Mouse (Mus musculus) liver, embryonic 14.5 days (tissue): ENCODE results near the gene Rec114. TPM values are rescaled to one million over a fixed set of nuclear protein-coding genes. Genes with fewer than 3 reads are reported as not detected.

Experiments
- ATAC-seq: fragments of 200-750 bp; cut with Nextera tagmentation; 2 replicates; pipeline ENCODE4 v1.8.0; 2017; ENCODE audit warnings: moderate number of reproducible peaks, mild to moderate bottlenecking, moderate library complexity; ENCODE audit not compliant: insufficient read depth
- DNase-seq, 3 experiments: peaks; one replicate each; pipeline ENCODE4 v3.0.0-alpha.2; 2012 to 2013; ENCODE audit warnings: low read depth in 3 of 3, low spot score in 3 of 3
- H3K27ac ChIP-seq: fragments of 300-500 bp; sonication (generic); 2 replicates; pipeline ENCODE4 v1.5.1; 2014; ENCODE audit warnings: moderate library complexity, mild to moderate bottlenecking, control low read depth, inconsistent platforms
- H3K27me3 ChIP-seq: fragments of 300-500 bp; sonication (generic); 2 replicates; pipeline ENCODE4 v1.6.1; 2014; ENCODE audit warnings: mild to moderate bottlenecking, low read length, moderate library complexity; ENCODE audit not compliant: control insufficient read depth, insufficient read depth
- H3K36me3 ChIP-seq: fragments of 300-500 bp; sonication (generic); replicated peaks from 2 replicates; pipeline ENCODE4 v1.6.1; 2014; ENCODE audit warnings: low read depth; ENCODE audit not compliant: control insufficient read depth, insufficient read depth
- H3K4me1 ChIP-seq, 2 experiments: fragments of 200-500 bp in 1 of 2; fragments of 300-500 bp in 1 of 2; sonication (generic) in 1 of 2; replicated peaks; 2 replicates each; pipeline ENCODE4 v1.6.1; 2012 to 2014; ENCODE audit warnings: antibody characterized with exemption in 1 of 2, inconsistent platforms in 1 of 2, low read length in 1 of 2; ENCODE audit not compliant: control insufficient read depth in 2 of 2, insufficient read depth in 2 of 2
- H3K4me2 ChIP-seq: fragments of 300-500 bp; sonication (generic); 2 replicates; pipeline ENCODE4 v1.6.1; 2014; ENCODE audit warnings: low read depth, mild to moderate bottlenecking, control low read depth, moderate library complexity
- H3K4me3 ChIP-seq, 2 experiments: fragments of 200-500 bp in 1 of 2; fragments of 300-500 bp in 1 of 2; sonication (generic) in 1 of 2; 2 replicates each; pipeline ENCODE4 v1.5.1; 2012 to 2014; ENCODE audit warnings: low read depth in 2 of 2, low read length in 2 of 2, mild to moderate bottlenecking in 2 of 2, control low read depth in 1 of 2, inconsistent platforms in 1 of 2, moderate library complexity in 1 of 2; ENCODE audit not compliant: insufficient read depth in 1 of 2
- H3K9ac ChIP-seq: fragments of 300-500 bp; sonication (generic); replicated peaks from 2 replicates; pipeline ENCODE4 v1.6.1; 2014; ENCODE audit warnings: mild to moderate bottlenecking, control low read depth, moderate library complexity
- H3K9me3 ChIP-seq: fragments of 300-500 bp; sonication (generic); 2 replicates; pipeline ENCODE4 v1.6.1; 2016; ENCODE audit warnings: low read length, mixed read lengths; ENCODE audit not compliant: control insufficient read depth
- CTCF ChIP-seq: IDR thresholded peaks from 2 replicates; pipeline ENCODE4 v1.5.1; 2016; ENCODE audit warnings: antibody characterized with exemption, low read depth, control low read depth
- EP300 ChIP-seq: IDR thresholded peaks from 2 replicates; pipeline ENCODE4 v1.6.1; 2016; ENCODE audit warnings: antibody characterized with exemption, low read depth
- WGBS: fragments of 180-500 bp; shearing (Covaris S2); extraction: QIAGEN DNeasy Blood & Tissue Kit; methylation state at CpG from one replicate; pipeline ENCODE4 v1.1.7; 2014; ENCODE audit not compliant: insufficient replicate concordance; 5-methylcytosine and 5-hydroxymethylcytosine counted together
- polyA plus RNA-seq, 2 experiments: library from polyadenylated mRNA; depleted of rRNA in 1 of 2; stranded (reverse) in 1 of 2; unstranded in 1 of 2; fragments of >200 nt; fragmentation: Nextera tagmentation in 1 of 2; extraction: Ambion mirVana in 1 of 2; gene quantifications; 2 replicates each; pipeline versions ENCODE4 v1.2.1 to v1.2.3; 2012 to 2014

Rec114 gene
- polyA plus RNA-seq, 2 experiments: 16.3 to 40.3 TPM

DNA sequence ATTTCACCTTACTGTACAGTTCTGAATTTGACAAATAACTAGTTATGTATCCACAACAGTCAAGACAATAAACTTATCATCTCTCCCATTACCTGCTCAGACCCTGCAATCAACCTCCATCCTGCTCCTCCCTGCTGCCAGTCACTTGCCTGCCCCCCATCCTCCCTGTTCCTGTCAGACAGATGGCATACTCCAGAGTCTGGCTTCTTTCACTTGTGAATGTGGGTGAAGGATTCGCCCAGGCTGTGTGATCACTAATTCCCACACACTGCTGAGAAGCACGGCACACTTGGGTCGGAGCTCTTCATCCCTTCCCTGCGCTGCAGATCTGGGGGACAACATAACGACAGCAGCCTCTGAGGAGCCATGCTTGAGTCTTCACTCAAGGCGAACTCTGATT is 61.7 kb downstream of the Rec114 start:
- ATAC-seq: no peak
- 71% methylated on average over 6 of the region's 6 CpGs for WGBS
- no peaks in the 10 kb centered on the region for H3K36me3 ChIP-seq
- DNase-seq: no peak
- no peak overlapping the region for H3K27ac ChIP-seq
- no peak overlapping the region for H3K4me3 ChIP-seq
- no peaks in the 10 kb centered on the region for H3K27me3 ChIP-seq
- H3K9ac ChIP-seq: no peak overlapping the region
- TF ChIP-seq CTCF (no peak), EP300 (no peak)
- H3K9me3 ChIP-seq: no peaks in the 10 kb centered on the region
- H3K4me1 ChIP-seq: no peaks in the 10 kb centered on the region
- no peak overlapping the region for H3K4me2 ChIP-seq

DNA sequence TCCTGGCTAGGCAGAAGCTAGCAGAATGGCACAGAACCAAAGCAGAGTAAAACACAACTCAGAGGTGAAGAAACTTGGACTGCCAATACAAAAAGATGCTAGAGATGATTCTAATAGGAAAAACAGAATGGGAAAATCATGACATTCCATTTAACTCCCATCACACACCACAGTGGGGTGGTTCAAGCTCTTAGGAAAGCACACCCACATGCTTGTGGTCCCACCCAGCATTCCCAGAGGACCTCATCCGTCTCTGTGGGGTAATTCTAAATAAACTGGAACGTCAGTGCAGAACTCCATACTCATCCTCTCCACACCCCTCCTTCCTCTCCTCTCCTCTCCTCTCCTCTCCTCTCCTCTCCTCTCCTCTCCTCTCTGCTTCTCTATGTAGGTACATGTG is 62.4 kb downstream of the Rec114 start:
- Histone ChIP-seq H3K4me1 (no peaks in the 10 kb centered on the region), H3K9me3 (no peaks in the 10 kb centered on the region), H3K4me2 (no peak overlapping the region), H3K36me3 (no peaks in the 10 kb centered on the region), H3K4me3 (no peak overlapping the region), H3K27ac (no peak overlapping the region), H3K27me3 (no peaks in the 10 kb centered on the region), H3K9ac (no peak overlapping the region)
- no peak for TF ChIP-seq EP300
- no peak for TF ChIP-seq CTCF
- DNase-seq (no peak), ATAC-seq (no peak)
- WGBS: 61% methylated on average over 2 of the region's 2 CpGs

DNA sequence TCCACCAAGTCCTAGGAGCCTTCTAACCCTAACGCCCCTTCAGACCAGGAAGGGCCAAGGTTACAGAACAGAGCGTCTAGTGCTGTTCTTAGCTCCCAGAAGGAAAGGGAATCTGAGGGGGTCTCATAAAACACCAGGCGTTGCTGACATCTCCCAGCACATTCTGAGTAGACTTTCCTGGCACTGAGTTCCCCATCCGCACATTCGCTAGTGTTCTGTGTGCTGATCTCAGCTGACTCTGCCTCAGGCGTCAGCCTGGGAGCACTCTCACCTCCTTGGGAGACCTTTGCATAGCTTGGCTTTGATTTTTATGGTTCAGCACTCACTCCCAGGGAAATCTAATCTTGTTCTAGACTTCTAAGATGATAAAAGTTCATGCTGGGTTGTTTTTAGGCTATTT is 68.4 kb downstream of the Rec114 start:
- H3K4me3 ChIP-seq: no peak overlapping the region
- WGBS: 66% methylated on average over 6 of the region's 6 CpGs
- H3K4me2 ChIP-seq: no peak overlapping the region
- no peak overlapping the region for H3K27ac ChIP-seq
- no peaks in the 10 kb centered on the region for H3K27me3 ChIP-seq
- TF ChIP-seq EP300 (no peak), CTCF (no peak)
- H3K36me3 ChIP-seq: no peaks in the 10 kb centered on the region
- H3K9ac ChIP-seq: no peak overlapping the region
- DNase-seq: no peak
- ATAC-seq: no peak
- 0 out of 4 replicates have a peak, but pooled peaks cover 0 to 2% of the 10 kb centered on the region in 2 experiments for H3K4me1 ChIP-seq
- H3K9me3 ChIP-seq: no peaks in the 10 kb centered on the region

DNA sequence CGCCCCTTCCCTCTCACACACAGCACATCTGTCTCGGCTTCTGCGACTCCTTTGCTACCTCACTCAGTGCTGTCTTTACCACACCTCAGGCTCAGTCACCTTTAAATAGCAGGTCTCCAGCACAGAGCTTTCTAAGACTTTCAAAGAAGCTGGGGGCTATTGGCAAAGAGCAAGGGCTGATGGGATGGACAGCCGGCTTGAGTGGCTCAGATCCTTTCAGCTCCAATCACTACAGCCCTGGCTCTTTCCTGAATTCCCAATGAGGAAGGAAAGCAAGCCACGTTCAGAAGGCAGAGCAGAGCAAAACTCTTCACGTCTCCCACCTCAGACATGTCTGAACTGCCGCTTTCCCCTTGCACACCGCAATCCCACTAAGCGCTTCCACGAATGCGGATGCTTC is 69.0 kb downstream of the Rec114 start:
- Histone ChIP-seq H3K27ac (no peak overlapping the region), H3K27me3 (no peaks in the 10 kb centered on the region), H3K9ac (no peak overlapping the region), H3K36me3 (no peaks in the 10 kb centered on the region), H3K4me1 (0 out of 4 replicates have a peak, but pooled peaks cover 0 to 2% of the 10 kb centered on the region in 2 experiments), H3K4me3 (no peak overlapping the region), H3K4me2 (no peak overlapping the region), H3K9me3 (no peaks in the 10 kb centered on the region)
- ATAC-seq (no peak), DNase-seq (no peak)
- TF ChIP-seq EP300 (no peak), CTCF (no peak)
- WGBS: 69% methylated on average over 11 of the region's 11 CpGs

DNA sequence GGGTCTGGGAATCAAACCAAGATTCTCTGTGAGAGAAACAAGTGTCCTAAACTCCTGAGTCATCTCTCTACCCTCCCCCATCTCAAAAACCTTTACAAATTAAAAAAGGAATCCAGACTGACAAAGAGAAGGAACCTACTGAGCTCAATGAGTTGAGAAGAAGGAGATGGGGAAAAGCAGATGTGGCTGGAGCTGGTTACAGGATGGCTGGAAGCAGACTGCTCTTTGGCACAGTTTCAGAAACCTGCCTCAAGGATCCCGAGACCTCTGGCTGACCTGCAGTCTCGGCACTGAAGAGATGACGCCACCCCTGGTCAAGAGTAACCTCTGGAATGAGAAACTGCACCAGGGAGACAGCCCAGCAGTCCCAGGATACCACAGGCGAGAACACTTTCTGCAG is 71.3 kb downstream of the Rec114 start:
- H3K9ac ChIP-seq: no peak overlapping the region
- TF ChIP-seq CTCF (no peak), EP300 (no peak)
- ATAC-seq (no peak), DNase-seq (no peak)
- WGBS: 59% methylated on average over 4 of the region's 4 CpGs
- no peak overlapping the region for H3K4me3 ChIP-seq
- no peak overlapping the region for H3K4me2 ChIP-seq
- no peaks in the 10 kb centered on the region; the same call in 1 of the 2 replicates for H3K36me3 ChIP-seq
- no peaks in the 10 kb centered on the region for H3K9me3 ChIP-seq
- H3K27me3 ChIP-seq: no peaks in the 10 kb centered on the region
- H3K4me1 ChIP-seq: 0 out of 4 replicates have a peak, but pooled peaks cover 0 to 2% of the 10 kb centered on the region in 2 experiments
- H3K27ac ChIP-seq: no peak overlapping the region
